Mouse (Mus musculus): ENCODE results near the gene Pla2g2f.

Gene Pla2g2f

GRCm38 (mm10) chr4:138757416-138757815 is at the start of gene Pla2g2f:
Gene Pla2g2f, minus strand, starts transcription at chr4:138757626.
- no peak for DNase-seq (ENCODE audit: extremely low spot score, low read depth, low spot score)

- DNase-seq (ENCODE audit: extremely low spot score, low read depth, low spot score), result no peak
Observed at GRCm38 (mm10) chr4:138806920-138807541, 49.6 kb upstream of the Pla2g2f start.

- DNase-seq (ENCODE audit: extremely low spot score, low read depth, low spot score), result no peak
Observed at GRCm38 (mm10) chr4:138806160-138806559, 48.7 kb upstream of the Pla2g2f start.

GRCm38 (mm10) chr4:138805248-138805647 is 47.8 kb upstream of the Pla2g2f start:
- DNase-seq (ENCODE audit: extremely low spot score, low read depth, low spot score), result no peak

- DNase-seq (ENCODE audit: extremely low spot score, low read depth, low spot score), result no peak
Observed at GRCm38 (mm10) chr4:138802917-138803316, 45.5 kb upstream of the Pla2g2f start.

GRCm38 (mm10) chr4:138801631-138802030 is 44.2 kb upstream of the Pla2g2f start:
- no peak for DNase-seq (ENCODE audit: extremely low spot score, low read depth, low spot score)

GRCm38 (mm10) chr4:138800134-138800744 is 42.8 kb upstream of the Pla2g2f start:
- no peak for DNase-seq (ENCODE audit: extremely low spot score, low read depth, low spot score)

GRCm38 (mm10) chr4:138797217-138797570 is 39.8 kb upstream of the Pla2g2f start:
- DNase-seq (ENCODE audit: extremely low spot score, low read depth, low spot score), result no peak

- DNase-seq (ENCODE audit: extremely low spot score, low read depth, low spot score), result no peak
Observed at GRCm38 (mm10) chr4:138796513-138797216, 39.2 kb upstream of the Pla2g2f start.

- no peak for DNase-seq (ENCODE audit: extremely low spot score, low read depth, low spot score)
Observed at GRCm38 (mm10) chr4:138794344-138794743, 36.9 kb upstream of the Pla2g2f start.

GRCm38 (mm10) chr4:138793276-138793675 is 35.9 kb upstream of the Pla2g2f start:
- no peak for DNase-seq (ENCODE audit: extremely low spot score, low read depth, low spot score)

- DNase-seq (ENCODE audit: extremely low spot score, low read depth, low spot score), result no peak
Observed at GRCm38 (mm10) chr4:138792599-138792998, 35.2 kb upstream of the Pla2g2f start.

GRCm38 (mm10) chr4:138791452-138791851 is 34.0 kb upstream of the Pla2g2f start:
- no peak for DNase-seq (ENCODE audit: extremely low spot score, low read depth, low spot score)

- no peak for DNase-seq (ENCODE audit: extremely low spot score, low read depth, low spot score)
Observed at GRCm38 (mm10) chr4:138788381-138788780, 31.0 kb upstream of the Pla2g2f start.

GRCm38 (mm10) chr4:138786141-138786540 is 28.7 kb upstream of the Pla2g2f start:
- no peak for DNase-seq (ENCODE audit: extremely low spot score, low read depth, low spot score)

- DNase-seq (ENCODE audit: extremely low spot score, low read depth, low spot score), result no peak
Observed at GRCm38 (mm10) chr4:138785721-138786120, 28.3 kb upstream of the Pla2g2f start.

- no peak for DNase-seq (ENCODE audit: extremely low spot score, low read depth, low spot score)
Observed at GRCm38 (mm10) chr4:138782098-138782497, 24.7 kb upstream of the Pla2g2f start.

GRCm38 (mm10) chr4:138780300-138780699 is 22.9 kb upstream of the Pla2g2f start:
- DNase-seq (ENCODE audit: extremely low spot score, low read depth, low spot score), result no peak

- no peak for DNase-seq (ENCODE audit: extremely low spot score, low read depth, low spot score)
Observed at GRCm38 (mm10) chr4:138777417-138778407, 20.3 kb upstream of the Pla2g2f start.

GRCm38 (mm10) chr4:138775435-138775834 is 18.0 kb upstream of the Pla2g2f start, which contains the start of gene Pla2g2d:
Gene Pla2g2d, plus strand, starts transcription at chr4:138775735.
- DNase-seq (ENCODE audit: extremely low spot score, low read depth, low spot score), result no peak

- DNase-seq (ENCODE audit: extremely low spot score, low read depth, low spot score), result no peak
Observed at GRCm38 (mm10) chr4:138772386-138772785, 15.0 kb upstream of the Pla2g2f start.
